Mouse (Mus musculus) cerebellum, adult 2 months (tissue): ENCODE results near the gene Heyl.

Experiments
- CTCF ChIP-seq: fragments of 200-500 bp; IDR thresholded peaks from 2 replicates; pipeline ENCODE4 v1.5.1; 2011; ENCODE audit warnings: low read depth, mild to moderate bottlenecking, control low read depth, low read length, moderate library complexity, borderline replicate concordance; ENCODE audit not compliant: insufficient read depth
- POLR2A ChIP-seq: fragments of 200-500 bp; IDR thresholded peaks from 2 replicates; pipeline ENCODE4 v1.6.1; 2011; ENCODE audit warnings: low read length, control low read depth, borderline replicate concordance; ENCODE audit not compliant: insufficient read depth

DNA sequence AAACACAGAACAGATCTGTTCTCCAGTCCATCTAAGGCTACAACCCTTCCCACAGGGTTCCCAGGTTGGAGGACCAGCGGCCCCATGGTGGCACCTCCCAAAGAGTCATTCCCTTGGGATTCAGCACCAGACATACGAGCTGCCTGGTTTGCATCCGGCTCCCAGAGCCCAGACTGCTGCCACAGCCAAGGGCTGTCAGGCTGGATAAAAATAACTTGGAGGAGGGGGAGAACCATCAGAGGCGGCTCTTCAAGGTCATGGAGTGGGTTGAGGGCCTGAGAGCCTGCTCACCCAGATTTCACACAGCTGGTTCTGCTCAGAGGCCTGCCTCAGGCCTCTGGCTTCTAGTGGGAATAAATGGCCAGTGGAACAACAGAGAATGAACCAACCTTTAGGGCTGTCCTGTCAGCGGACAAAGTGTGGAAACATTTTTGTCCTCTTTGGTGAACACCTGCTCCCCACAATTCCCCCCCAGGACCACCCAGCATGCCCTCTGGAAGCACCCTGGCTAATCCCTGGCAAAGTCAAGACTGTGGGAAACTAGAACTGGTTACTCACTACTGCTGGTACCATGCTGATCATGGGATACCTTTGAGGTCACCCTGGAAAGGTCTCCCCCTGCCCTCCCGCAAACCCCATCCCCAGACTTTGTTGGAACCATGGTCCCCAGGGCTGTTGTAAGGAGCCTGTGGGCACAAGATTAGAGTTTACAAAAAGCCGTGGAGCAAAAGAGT is 14.0 kb downstream of the Heyl start:
- TF ChIP-seq CTCF (no peak), POLR2A (no peak)
